Mouse (Mus musculus): Measurements from ENCODE around the gene Oca2. TPM values are rescaled to one million over a fixed set of nuclear protein-coding genes. Genes with fewer than 3 reads are reported as not detected.

Gene Oca2
- polyA plus RNA-seq, 1 experiment from 2014 or later: not detected

DNA sequence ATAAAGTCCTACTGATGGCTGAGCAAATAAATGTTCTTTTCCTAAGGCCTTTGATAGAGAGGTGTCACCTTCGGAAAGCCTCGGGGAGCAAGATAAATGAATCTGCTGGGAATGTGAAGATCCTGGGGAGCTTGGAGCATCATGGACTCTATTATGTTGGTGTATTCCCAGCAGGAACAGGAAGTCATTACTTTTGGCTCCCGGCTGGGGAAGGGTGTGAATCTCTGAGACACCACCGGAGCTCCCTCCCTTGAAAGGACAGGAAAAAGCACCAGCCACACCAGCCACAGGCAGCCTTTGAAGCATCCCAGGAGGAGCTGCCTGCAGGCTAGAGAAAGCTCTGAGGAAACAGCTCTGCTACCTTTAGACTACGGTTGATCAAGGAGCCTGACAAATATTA is 280.2 kb downstream of the Oca2 start:
- no peak overlapping the region for H3K27ac ChIP-seq
- no peaks in the 10 kb centered on the region for H3K9me3 ChIP-seq
- ATAC-seq (ENCODE audit: insufficient number of reproducible peaks, insufficient read depth, low FRiP score, low TSS enrichment, low read depth): no peak
- no peaks in the 10 kb centered on the region for H3K36me3 ChIP-seq
- WGBS: 7% methylated on average over 5 of the region's 5 CpGs
- H3K9ac ChIP-seq (replicated peaks): no peak overlapping the region
- no peak overlapping the region for H3K4me2 ChIP-seq
- no peaks in the 10 kb centered on the region for H3K27me3 ChIP-seq
- no peaks in the 10 kb centered on the region for H3K4me1 ChIP-seq (replicated peaks)
- no peak overlapping the region for H3K4me3 ChIP-seq (replicated peaks)

DNA sequence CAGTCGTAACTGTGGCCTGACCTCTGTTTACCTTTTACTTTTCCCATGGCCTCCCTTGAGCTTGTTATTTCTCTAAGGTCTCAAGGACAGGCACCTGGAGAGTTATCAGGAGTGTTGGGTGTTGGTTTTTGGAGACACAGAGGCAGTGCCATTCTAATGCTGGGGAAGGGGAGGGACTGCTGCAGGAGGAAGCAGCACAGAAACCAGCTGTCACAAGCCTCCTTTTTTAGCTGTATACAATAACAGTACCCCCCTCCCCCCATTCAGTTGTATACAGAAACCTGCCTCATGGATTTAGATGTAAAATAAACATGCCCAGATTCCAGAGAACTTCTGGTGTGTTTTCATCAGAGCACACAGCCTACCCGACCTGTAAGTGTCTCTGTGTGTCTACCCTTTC is 295.3 kb downstream of the Oca2 start:
- no peaks in the 10 kb centered on the region for H3K4me1 ChIP-seq (replicated peaks)
- H3K9ac ChIP-seq (replicated peaks): no peak overlapping the region
- no peaks in the 10 kb centered on the region for H3K27me3 ChIP-seq
- no peak overlapping the region for H3K4me3 ChIP-seq (replicated peaks)
- WGBS: 36% methylated on average over 2 of the region's 2 CpGs
- no peak overlapping the region for H3K27ac ChIP-seq
- no peaks in the 10 kb centered on the region for H3K36me3 ChIP-seq
- no peak for ATAC-seq (ENCODE audit: insufficient number of reproducible peaks, insufficient read depth, low FRiP score, low TSS enrichment, low read depth)
- no peaks in the 10 kb centered on the region for H3K9me3 ChIP-seq
- no peak overlapping the region for H3K4me2 ChIP-seq

DNA sequence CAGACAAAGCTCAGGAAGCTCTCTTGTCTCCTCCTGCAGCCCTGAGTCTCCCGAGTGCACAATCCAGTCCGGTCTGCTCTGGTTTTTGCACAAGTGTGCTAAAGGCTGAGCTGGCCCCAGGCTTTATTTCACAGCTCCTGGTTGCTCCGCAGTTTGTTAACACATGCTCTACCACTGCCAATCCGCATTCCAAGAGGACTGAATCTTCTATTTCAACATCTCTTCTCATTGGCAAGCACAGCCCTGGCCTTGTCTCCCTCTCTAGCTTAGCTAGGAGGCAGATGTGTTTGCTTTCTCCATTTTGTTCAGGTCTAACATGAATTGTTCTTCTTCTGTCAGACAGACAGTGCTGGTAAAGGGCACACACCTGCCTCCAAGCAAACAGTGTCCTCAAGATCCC is 309.7 kb downstream of the Oca2 start:
- Histone ChIP-seq H3K9me3 (no peaks in the 10 kb centered on the region), H3K9ac (replicated peaks) (no peak overlapping the region), H3K27ac (no peak overlapping the region), H3K4me1 (replicated peaks) (no peaks in the 10 kb centered on the region), H3K27me3 (no peaks in the 10 kb centered on the region), H3K36me3 (no peaks in the 10 kb centered on the region), H3K4me3 (replicated peaks) (no peak overlapping the region), H3K4me2 (no peak overlapping the region)
- 63% methylated on average over 4 of the region's 4 CpGs for WGBS
- no peak for ATAC-seq (ENCODE audit: insufficient number of reproducible peaks, insufficient read depth, low FRiP score, low TSS enrichment, low read depth)

DNA sequence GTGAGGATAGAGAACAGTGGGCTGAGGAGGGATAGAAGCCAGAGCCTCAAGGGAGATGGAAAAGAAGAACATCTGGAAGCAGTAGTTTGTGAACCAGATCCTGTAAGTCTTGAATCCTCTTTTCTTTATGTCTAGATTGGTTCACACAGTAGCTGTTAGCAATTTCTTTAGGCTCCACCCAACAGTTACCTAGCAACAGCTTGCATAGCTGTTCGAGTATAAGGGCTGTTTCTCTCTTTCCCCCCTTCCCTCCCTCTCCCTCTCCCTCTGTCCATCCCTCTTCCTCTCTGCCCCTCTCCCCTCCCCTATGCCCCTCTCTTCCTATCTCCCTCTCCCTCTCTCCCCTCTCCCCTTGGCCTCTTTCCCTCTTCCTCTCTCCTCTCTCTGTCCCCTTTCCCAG is 312.2 kb downstream of the Oca2 start:
- Histone ChIP-seq H3K9ac (replicated peaks) (no peak overlapping the region), H3K9me3 (no peaks in the 10 kb centered on the region), H3K4me3 (replicated peaks) (no peak overlapping the region), H3K36me3 (no peaks in the 10 kb centered on the region), H3K27me3 (no peaks in the 10 kb centered on the region), H3K4me1 (replicated peaks) (no peaks in the 10 kb centered on the region), H3K27ac (no peak overlapping the region), H3K4me2 (no peak overlapping the region)
- ATAC-seq (ENCODE audit: insufficient number of reproducible peaks, insufficient read depth, low FRiP score, low TSS enrichment, low read depth): no peak
- 0% methylated on average over 1 of the region's 1 CpGs for WGBS

Other genes starting within 250 kb of the Oca2 start
- gene Nipa1, start 219.8 kb upstream of the Oca2 start, polyA plus RNA-seq (2016; fragmentation: Nextera tagmentation; extraction: Ambion mirVana): 8.1 and 9.0 TPM in 2 replicates
- gene Herc2, start 189.6 kb upstream of the Oca2 start, polyA plus RNA-seq (2016; fragmentation: Nextera tagmentation; extraction: Ambion mirVana): 25.8 and 25.9 TPM in 2 replicates